Mouse (Mus musculus) lung, embryonic 16.5 days (tissue): ENCODE data around the gene Zbtb38. TPM values are rescaled to one million over a fixed set of nuclear protein-coding genes. Genes with fewer than 3 reads are reported as not detected.

ENCODE experiments used
- ATAC-seq: fragments of 200-750 bp; cut with Nextera tagmentation; 2 replicates; pipeline ENCODE4 v1.8.0; 2017; ENCODE audit warnings: low read depth, mild to moderate bottlenecking, moderate library complexity
- H3K27ac ChIP-seq: fragments of 300-500 bp; sonication (generic); 2 replicates; pipeline ENCODE4 v1.5.1; 2014; ENCODE audit warnings: mild to moderate bottlenecking, control low read depth, low read length
- H3K27me3 ChIP-seq: fragments of 300-500 bp; sonication (generic); 2 replicates; pipeline ENCODE4 v1.6.1; 2014; ENCODE audit warnings: low read depth, low read length, mixed read lengths; ENCODE audit not compliant: control insufficient read depth, insufficient read depth
- H3K36me3 ChIP-seq: fragments of 300-500 bp; sonication (generic); 2 replicates; pipeline ENCODE4 v1.6.1; 2014; ENCODE audit warnings: low read length; ENCODE audit not compliant: control insufficient read depth, insufficient read depth
- H3K4me1 ChIP-seq: fragments of 300-500 bp; sonication (generic); replicated peaks from 2 replicates; pipeline ENCODE4 v1.6.1; 2014; ENCODE audit warnings: low read length, mixed read lengths; ENCODE audit not compliant: control insufficient read depth, insufficient read depth
- H3K4me2 ChIP-seq: fragments of 300-500 bp; sonication (generic); 2 replicates; pipeline ENCODE4 v1.6.1; 2014; ENCODE audit warnings: low read depth, low read length, control low read depth
- H3K4me3 ChIP-seq: fragments of 300-500 bp; sonication (generic); 2 replicates; pipeline ENCODE4 v1.5.1; 2014; ENCODE audit warnings: mild to moderate bottlenecking, low read length, control low read depth
- H3K9ac ChIP-seq: fragments of 300-500 bp; sonication (generic); 2 replicates; pipeline ENCODE4 v1.6.1; 2014; ENCODE audit warnings: low read length, control low read depth
- H3K9me3 ChIP-seq: fragments of 300-500 bp; sonication (generic); 2 replicates; pipeline ENCODE4 v1.6.1; 2016; ENCODE audit warnings: low read length; ENCODE audit not compliant: control insufficient read depth
- WGBS: fragments of 180-500 bp; shearing (Covaris S2); extraction: QIAGEN DNeasy Blood & Tissue Kit; methylation state at CpG from one replicate; pipeline ENCODE4 v1.1.7; 2014; 5-methylcytosine and 5-hydroxymethylcytosine counted together
- polyA plus RNA-seq: library from polyadenylated mRNA; unstranded; fragments of >200 nt; fragmentation: Nextera tagmentation; extraction: Ambion mirVana; gene quantifications from 2 replicates; pipeline ENCODE4 v1.2.1, GENCODE M21; 2015

Zbtb38 gene
- polyA plus RNA-seq, 1 experiment from 2014 or later, result 29.2 TPM

DNA sequence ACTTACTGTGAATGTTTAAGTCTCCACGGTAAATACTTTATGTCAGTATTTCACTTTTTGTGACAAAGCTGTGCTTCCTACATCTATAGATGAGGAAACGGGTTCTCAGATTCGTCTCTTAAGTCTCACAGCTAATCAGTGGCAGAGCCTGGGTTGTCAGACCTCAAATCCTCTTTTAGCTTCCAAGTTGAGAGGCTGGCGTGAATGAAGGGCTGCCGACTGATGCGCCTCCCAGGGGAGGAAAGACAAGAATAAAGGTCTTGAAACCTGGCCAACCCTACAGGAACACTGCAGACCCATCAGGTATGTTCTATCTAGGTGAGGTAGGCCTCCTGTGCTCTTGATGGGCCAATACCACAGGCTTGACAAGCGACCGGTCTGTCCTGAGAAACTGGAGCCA is 761 bp upstream of the Zbtb38 start:
- no peak for ATAC-seq
- Histone ChIP-seq H3K4me2 (no peak overlapping the region), H3K27ac (no peak overlapping the region), H3K27me3 (no peaks in the 10 kb centered on the region), H3K36me3 (no peaks in the 10 kb centered on the region; the same call in 1 of the 2 replicates), H3K4me3 (no peak overlapping the region), H3K4me1 (peaks cover 12% of the 10 kb centered on the region), H3K9me3 (no peaks in the 10 kb centered on the region), H3K9ac (no peak overlapping the region)
- WGBS, result 87% methylated on average over 8 of the region's 8 CpGs

DNA sequence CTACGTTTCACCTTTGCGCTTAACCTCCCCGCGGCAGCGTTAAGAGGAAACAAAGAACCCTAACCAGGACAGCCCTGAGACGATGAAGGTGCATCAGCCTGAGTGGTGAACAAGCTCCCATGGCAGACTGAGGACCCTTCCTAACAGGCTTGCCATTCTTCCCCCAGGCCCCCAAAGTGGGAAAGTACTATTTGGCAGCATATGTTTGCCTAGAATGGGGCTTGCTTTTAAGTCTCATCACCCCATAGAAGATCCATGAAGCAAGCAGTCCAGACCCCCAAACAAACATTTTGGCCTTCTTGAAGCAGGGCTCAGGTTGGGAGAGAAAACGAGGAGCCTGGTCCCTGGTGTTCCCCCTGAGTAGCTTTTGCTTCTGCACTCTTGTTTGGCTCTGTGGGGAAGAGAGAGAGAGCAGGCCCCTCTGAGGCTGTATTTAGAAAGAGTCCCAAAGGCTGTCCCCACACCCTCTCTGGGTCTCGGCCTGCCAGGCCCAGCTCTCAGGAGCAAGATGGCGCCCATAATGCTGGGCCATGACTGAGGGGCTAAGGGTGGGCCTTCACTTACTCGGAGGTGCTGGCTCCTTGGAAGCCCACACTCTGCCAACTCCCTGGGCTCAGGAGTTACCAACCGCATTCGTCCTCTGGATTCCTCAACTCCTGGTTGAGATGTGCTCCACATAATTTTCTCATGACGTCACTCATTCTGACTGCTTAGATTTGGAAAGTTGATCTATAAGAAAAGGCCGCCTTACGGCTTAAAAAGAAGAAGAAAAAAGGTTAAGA is 619 bp downstream of the Zbtb38 start:
- Histone ChIP-seq H3K4me2 (peak overlapping the region; percentile 34), H3K9ac (peak overlapping the region; percentile 27), H3K4me1 (peaks cover 12% of the 10 kb centered on the region), H3K27ac (peak overlapping the region; percentile 75), H3K27me3 (no peaks in the 10 kb centered on the region), H3K4me3 (peak overlapping the region; percentile 8; the same call in 1 of the 2 replicates), H3K9me3 (no peaks in the 10 kb centered on the region), H3K36me3 (no peaks in the 10 kb centered on the region; the same call in 1 of the 2 replicates)
- ATAC-seq, result peak; percentile 47
- WGBS, result 73% methylated on average over 15 of the region's 15 CpGs

DNA sequence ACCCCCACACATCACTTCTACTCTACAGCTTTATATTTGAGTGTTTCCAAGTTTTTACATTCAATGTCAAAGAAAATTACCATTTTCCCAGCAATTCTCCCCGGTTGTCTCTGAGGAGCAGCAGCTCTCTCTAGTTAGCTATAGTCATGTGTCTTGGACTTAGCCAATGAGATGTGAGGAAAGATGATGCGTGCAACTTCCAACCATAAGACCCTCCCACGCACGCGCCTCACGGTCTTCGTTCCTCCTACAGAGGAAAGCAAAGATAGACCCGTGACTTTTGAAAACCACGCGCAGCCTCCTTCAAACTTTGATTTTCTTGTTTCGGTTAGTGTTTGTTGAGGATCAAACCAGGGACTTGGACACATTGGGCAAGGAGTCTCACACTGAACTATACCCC is 2.0 kb downstream of the Zbtb38 start:
- ATAC-seq, result no peak
- peaks cover 12% of the 10 kb centered on the region for H3K4me1 ChIP-seq
- H3K27ac ChIP-seq, result no peak overlapping the region
- no peaks in the 10 kb centered on the region for H3K9me3 ChIP-seq
- no peak overlapping the region for H3K9ac ChIP-seq
- H3K4me3 ChIP-seq, result no peak overlapping the region
- WGBS, result 96% methylated on average over 11 of the region's 11 CpGs
- H3K4me2 ChIP-seq, result no peak overlapping the region
- H3K27me3 ChIP-seq, result no peaks in the 10 kb centered on the region
- H3K36me3 ChIP-seq, result no peaks in the 10 kb centered on the region; the same call in 1 of the 2 replicates

DNA sequence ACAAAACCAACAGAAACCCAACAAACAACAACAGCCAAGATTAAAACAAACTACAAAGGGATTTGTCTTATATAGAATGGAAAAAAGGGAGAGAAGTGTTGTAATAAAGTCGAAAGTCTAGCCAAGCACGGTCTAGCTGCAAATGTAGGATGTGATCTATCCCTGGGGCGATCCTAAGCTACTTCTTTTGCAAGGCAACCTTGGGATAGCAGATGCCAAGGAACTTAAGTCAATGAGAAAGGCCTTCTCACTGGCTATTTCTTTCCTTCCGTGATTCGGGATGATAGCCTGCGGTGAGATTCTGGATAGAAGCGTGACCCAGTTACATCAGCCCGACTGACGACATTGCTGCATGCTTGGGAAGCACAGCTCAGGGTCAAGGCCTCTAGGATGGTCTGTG is 6.1 kb downstream of the Zbtb38 start:
- ATAC-seq, result no peak
- Histone ChIP-seq H3K27me3 (no peaks in the 10 kb centered on the region), H3K4me3 (no peak overlapping the region), H3K4me2 (no peak overlapping the region), H3K9me3 (no peaks in the 10 kb centered on the region), H3K4me1 (no peaks in the 10 kb centered on the region), H3K36me3 (no peaks in the 10 kb centered on the region; the same call in 1 of the 2 replicates), H3K9ac (no peak overlapping the region), H3K27ac (no peak overlapping the region)
- WGBS, result 93% methylated on average over 9 of the region's 9 CpGs

DNA sequence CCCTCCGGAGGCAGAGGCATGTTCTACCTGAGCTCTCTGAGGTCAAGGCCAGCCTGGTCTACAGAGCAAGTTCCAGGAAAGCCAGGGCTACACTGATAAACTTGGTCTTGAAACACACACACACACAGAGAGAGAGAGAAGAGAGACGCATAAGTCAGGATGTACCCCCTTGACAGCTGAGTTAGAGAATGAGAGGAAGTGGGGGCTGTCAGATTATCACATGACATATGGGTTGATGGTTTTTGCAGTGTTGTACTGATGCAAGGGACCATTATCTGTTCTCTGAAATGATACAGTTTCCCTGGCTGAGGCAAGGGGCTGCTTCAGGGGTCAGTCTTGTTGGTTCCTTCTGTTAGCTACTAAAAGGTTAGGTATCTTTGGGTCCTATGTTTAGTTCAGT is 7.7 kb downstream of the Zbtb38 start:
- no peak overlapping the region for H3K4me3 ChIP-seq
- H3K27ac ChIP-seq, result no peak overlapping the region
- 62% methylated on average over 2 of the region's 2 CpGs for WGBS
- H3K27me3 ChIP-seq, result no peaks in the 10 kb centered on the region
- H3K9me3 ChIP-seq, result no peaks in the 10 kb centered on the region
- no peaks in the 10 kb centered on the region for H3K36me3 ChIP-seq
- peaks cover under 1% of the 10 kb centered on the region; the same call in 1 of the 2 replicates for H3K4me1 ChIP-seq
- no peak overlapping the region for H3K9ac ChIP-seq
- H3K4me2 ChIP-seq, result no peak overlapping the region
- no peak for ATAC-seq

DNA sequence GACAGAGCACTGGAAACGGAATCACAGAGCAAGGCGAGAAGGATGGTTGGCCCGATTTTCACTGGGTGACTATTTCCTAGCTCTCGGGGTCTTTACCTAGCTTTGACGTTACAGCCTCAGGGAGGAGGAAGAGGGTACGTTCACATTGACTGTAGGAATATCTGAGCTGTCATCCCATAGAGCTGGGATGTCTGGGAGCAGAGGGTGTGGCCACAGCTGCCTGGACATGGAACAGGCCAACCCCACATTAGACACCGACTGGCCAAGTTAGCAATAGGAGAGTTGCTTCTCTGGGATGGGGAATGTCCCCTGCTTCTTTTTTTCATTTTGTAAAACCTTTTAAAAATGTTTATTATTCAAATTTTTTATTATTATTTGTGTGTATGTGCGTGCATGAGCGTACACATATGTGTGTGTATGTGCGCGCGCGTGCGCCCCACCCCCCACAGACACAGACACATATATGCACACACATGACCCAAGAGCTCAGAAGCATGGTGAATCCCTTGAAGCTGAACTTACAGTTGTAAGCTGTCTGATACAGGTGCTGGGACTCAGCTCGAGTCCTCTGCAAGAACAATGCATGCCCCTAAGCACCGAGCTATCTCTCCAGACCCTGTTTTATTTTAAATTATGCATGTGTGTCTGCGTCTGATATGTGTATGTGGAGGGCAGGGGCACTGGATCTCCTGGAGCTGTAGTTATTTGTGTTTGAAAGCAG is 11.1 kb downstream of the Zbtb38 start:
- H3K9me3 ChIP-seq, result no peaks in the 10 kb centered on the region
- no peak for ATAC-seq
- H3K4me3 ChIP-seq, result no peak overlapping the region
- no peaks in the 10 kb centered on the region for H3K36me3 ChIP-seq
- no peak overlapping the region for H3K4me2 ChIP-seq
- WGBS, result 77% methylated on average over 17 of the region's 17 CpGs
- H3K4me1 ChIP-seq, result peaks cover 3% of the 10 kb centered on the region; the same call in 1 of the 2 replicates
- no peaks in the 10 kb centered on the region for H3K27me3 ChIP-seq
- H3K9ac ChIP-seq, result no peak overlapping the region
- H3K27ac ChIP-seq, result no peak overlapping the region

DNA sequence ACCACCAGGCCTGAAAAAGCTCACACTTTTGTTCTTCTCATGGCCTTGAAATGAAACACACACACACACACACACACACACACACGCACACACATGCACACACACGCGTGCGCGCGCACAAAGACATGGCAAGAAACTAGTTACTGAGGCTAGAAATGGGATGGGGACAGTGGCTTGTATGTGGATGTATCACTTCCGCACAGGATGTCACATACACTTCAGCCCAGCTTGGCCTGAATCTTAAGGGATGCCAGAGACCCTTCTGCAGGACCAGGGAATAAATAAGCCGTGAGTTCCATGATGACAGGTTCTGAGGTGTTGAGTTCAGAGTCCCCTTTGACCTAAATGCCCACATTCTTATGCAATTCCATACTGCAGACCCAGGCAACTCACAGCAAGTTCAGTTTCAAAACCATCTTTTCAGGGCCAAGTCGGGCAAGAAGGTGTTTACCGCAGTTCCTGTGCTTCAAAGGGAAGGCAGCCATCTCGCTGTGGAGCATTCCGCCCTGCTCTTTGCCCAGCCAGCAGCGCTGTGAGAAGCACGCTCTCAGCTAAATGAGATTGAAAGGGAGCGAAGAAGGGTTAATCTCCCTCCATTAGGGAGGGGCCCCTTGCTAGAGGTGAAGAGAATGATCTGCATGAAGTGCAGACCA is 11.8 kb downstream of the Zbtb38 start:
- Histone ChIP-seq H3K27ac (0 out of 2 replicates have a peak overlapping the region, but pooled peaks have one; percentile 19), H3K9ac (no peak overlapping the region), H3K4me3 (no peak overlapping the region), H3K9me3 (no peaks in the 10 kb centered on the region), H3K36me3 (no peaks in the 10 kb centered on the region), H3K4me1 (peaks cover 5% of the 10 kb centered on the region; the same call in 1 of the 2 replicates), H3K27me3 (no peaks in the 10 kb centered on the region), H3K4me2 (no peak overlapping the region)
- WGBS, result 67% methylated on average over 15 of the region's 15 CpGs
- no peak; the same call in 1 of the 2 replicates for ATAC-seq

DNA sequence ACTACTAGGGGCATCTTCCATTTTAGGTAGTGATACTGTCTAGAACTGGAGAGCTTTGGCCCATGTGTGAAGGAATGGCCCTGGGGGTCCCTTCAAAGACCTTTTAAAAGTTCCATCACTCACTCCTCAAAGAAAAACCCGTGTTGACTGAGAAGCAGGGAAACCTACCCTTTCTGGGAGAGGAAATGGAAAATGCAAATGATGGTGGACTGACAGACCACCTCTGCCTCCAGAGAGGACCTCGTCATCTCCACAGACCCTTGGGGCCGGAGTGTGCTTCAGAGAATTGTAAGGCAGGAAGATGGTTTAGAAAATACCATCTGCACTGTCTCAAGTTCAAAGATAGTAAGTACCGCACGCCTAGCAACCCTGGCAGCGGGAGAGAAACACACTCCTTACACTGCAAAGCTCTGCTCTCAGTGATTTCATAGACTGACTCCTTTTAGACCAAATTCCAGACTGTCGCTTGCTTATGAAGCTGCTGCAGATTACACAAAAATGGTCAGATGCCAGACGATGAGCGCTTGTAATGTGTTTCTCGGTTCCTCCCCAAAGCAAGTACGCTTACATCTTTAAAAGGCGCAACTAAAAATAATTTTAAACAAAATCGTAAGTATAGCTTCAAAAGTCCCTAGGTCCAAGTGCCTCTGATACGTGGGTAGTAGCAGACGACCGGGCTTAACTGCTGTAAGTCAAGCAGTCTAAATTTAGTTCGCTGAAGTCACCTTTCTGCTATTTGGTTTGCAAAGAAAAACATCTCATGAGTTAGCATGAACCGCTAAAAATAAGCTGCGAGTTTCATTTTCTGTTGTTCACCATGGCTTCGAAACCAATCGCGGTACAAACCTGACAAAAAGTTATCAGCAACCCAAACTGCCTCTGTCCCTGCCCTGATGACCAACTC is 12.6 kb downstream of the Zbtb38 start:
- Histone ChIP-seq H3K27me3 (no peaks in the 10 kb centered on the region), H3K27ac (peak overlapping the region; percentile 56), H3K9me3 (no peaks in the 10 kb centered on the region), H3K4me1 (peaks cover 6% of the 10 kb centered on the region; the same call in 1 of the 2 replicates), H3K9ac (no peak overlapping the region), H3K36me3 (no peaks in the 10 kb centered on the region), H3K4me2 (peak overlapping the region; percentile 17; the same call in 1 of the 2 replicates), H3K4me3 (no peak overlapping the region)
- WGBS, result 57% methylated on average over 22 of the region's 22 CpGs
- peak; percentile 68 for ATAC-seq
